Mouse (Mus musculus) heart, embryonic 12.5 days (tissue): ENCODE results near the gene Ubap2l. TPM values are rescaled to one million over a fixed set of nuclear protein-coding genes. Genes with fewer than 3 reads are reported as not detected.

Experiments used
- ATAC-seq: fragments of 200-750 bp; cut with Nextera tagmentation; 2 replicates; pipeline ENCODE4 v1.8.0; 2017; ENCODE audit warnings: moderate TSS enrichment, moderate library complexity; ENCODE audit not compliant: insufficient number of reproducible peaks, low FRiP score
- H3K27ac ChIP-seq: fragments of 300-500 bp; sonication (generic); 2 replicates; pipeline ENCODE4 v1.5.1; 2016; ENCODE audit warnings: mild to moderate bottlenecking, moderate library complexity; ENCODE audit not compliant: poor library complexity, severe bottlenecking
- H3K27me3 ChIP-seq: fragments of 300-500 bp; sonication (generic); replicated peaks from 2 replicates; pipeline ENCODE4 v1.6.1; 2016; ENCODE audit warnings: mild to moderate bottlenecking, moderate library complexity
- H3K36me3 ChIP-seq: fragments of 300-500 bp; sonication (generic); 2 replicates; pipeline ENCODE4 v1.6.1; 2016; ENCODE audit warnings: mild to moderate bottlenecking, moderate library complexity
- H3K4me1 ChIP-seq: fragments of 300-500 bp; sonication (generic); replicated peaks from 2 replicates; pipeline ENCODE4 v1.6.1; 2016; ENCODE audit warnings: mild to moderate bottlenecking
- H3K4me2 ChIP-seq: fragments of 300-500 bp; sonication (generic); 2 replicates; pipeline ENCODE4 v1.6.1; 2016; ENCODE audit warnings: mild to moderate bottlenecking, moderate library complexity
- H3K4me3 ChIP-seq: fragments of 300-500 bp; sonication (generic); 2 replicates; pipeline ENCODE4 v1.5.1; 2016; ENCODE audit warnings: mild to moderate bottlenecking
- H3K9ac ChIP-seq: fragments of 300-500 bp; sonication (generic); 2 replicates; pipeline ENCODE4 v1.6.1; 2016; ENCODE audit warnings: mild to moderate bottlenecking, moderate library complexity
- H3K9me3 ChIP-seq: fragments of 300-500 bp; sonication (generic); replicated peaks from 2 replicates; pipeline ENCODE4 v1.6.1; 2016; ENCODE audit warnings: mild to moderate bottlenecking, moderate library complexity
- WGBS: fragments of 180-500 bp; shearing (Covaris S2); methylation state at CpG from one replicate; pipeline ENCODE4 v1.1.7; 2016; 5-methylcytosine and 5-hydroxymethylcytosine counted together
- polyA plus RNA-seq: library from polyadenylated mRNA; unstranded; fragments of >200 nt; fragmentation: Nextera tagmentation; extraction: Ambion mirVana; gene quantifications from 2 replicates; pipeline ENCODE4 v1.2.1, GENCODE M21; 2016

The Ubap2l gene
- polyA plus RNA-seq, 1 experiment from 2014 or later: 178 TPM

DNA sequence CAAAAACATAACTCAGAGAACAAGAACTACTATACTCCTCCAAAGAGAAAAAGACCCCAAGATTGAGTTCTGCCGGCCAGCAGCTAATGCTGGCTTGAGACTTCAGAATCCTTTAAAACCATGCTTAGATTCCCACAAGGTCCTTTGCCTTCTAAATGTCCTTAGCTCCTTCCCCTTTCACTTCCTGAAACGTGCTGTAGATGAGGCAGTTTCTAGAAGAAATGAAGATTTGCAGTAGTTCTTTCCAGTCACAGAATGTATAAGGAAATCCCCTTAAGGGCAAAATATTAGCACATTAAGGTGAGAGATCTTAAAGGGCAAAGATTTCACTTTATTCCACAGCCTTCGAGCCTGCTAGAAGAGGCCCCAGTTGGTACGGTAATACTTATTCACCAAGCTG lies 52.6 kb downstream of the Ubap2l start:
- ATAC-seq: no peak
- no peaks in the 10 kb centered on the region for H3K27me3 ChIP-seq
- H3K4me2 ChIP-seq: no peak overlapping the region
- no peak overlapping the region for H3K9ac ChIP-seq
- H3K27ac ChIP-seq: no peak overlapping the region
- peaks cover 11% of the 10 kb centered on the region; the same call in 1 of the 2 replicates for H3K4me1 ChIP-seq
- H3K36me3 ChIP-seq: peaks cover 46% of the 10 kb centered on the region
- WGBS: 83% methylated on average over 4 of the region's 4 CpGs
- no peak overlapping the region for H3K4me3 ChIP-seq
- H3K9me3 ChIP-seq: no peaks in the 10 kb centered on the region

DNA sequence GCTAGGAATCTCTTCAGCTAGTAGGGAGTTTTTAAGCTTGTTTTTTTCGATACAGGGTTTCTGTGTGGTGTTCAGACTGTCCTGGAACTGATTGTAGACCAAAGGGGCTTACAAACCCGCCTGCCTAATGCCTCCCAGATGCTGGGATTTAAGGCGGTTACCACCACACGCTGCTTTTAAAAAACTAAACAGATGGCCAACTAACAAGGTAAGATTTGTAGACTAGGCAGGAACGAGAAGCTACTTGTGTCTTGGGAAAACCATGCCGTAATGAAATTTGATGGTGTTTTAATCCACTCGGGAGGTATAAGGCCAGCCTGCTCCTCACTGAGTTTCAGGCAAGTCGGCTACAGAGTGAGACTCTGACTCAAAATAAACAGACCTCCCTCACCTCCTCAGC lies 53.3 kb downstream of the Ubap2l start:
- WGBS: 21% methylated on average over 8 of the region's 8 CpGs
- peak overlapping the region; percentile 79 for H3K9ac ChIP-seq
- peaks cover 47% of the 10 kb centered on the region for H3K36me3 ChIP-seq
- peak overlapping the region; percentile 95 for H3K4me3 ChIP-seq
- no peak for ATAC-seq
- H3K4me1 ChIP-seq: peaks cover 11% of the 10 kb centered on the region; the same call in 1 of the 2 replicates
- no peaks in the 10 kb centered on the region for H3K9me3 ChIP-seq
- peak overlapping the region; percentile 97 for H3K4me2 ChIP-seq
- no peaks in the 10 kb centered on the region for H3K27me3 ChIP-seq
- peak overlapping the region; percentile 83 for H3K27ac ChIP-seq

GRCm38 (mm10) chr3:89998612-89999054 lies 53.8 kb downstream of the Ubap2l start, which contains the start of gene Hax1:
Gene Hax1 (minus strand): TSS chr3:89998780.
- H3K4me1 ChIP-seq: peaks cover 11% of the 10 kb centered on the region; the same call in 1 of the 2 replicates
- H3K9me3 ChIP-seq: no peaks in the 10 kb centered on the region
- peak within 1 kb of the TSS; percentile 95 for H3K4me3 ChIP-seq
- peak; percentile 90 for ATAC-seq
- peaks cover 50% of the 10 kb centered on the region for H3K36me3 ChIP-seq
- WGBS: under 1% methylated on average over 26 of the region's 26 CpGs
- peak within 1 kb of the TSS; percentile 83 for H3K27ac ChIP-seq
- H3K4me2 ChIP-seq: peak within 1 kb of the TSS; percentile 97
- no peaks in the 10 kb centered on the region for H3K27me3 ChIP-seq
- H3K9ac ChIP-seq: peak within 1 kb of the TSS; percentile 94

DNA sequence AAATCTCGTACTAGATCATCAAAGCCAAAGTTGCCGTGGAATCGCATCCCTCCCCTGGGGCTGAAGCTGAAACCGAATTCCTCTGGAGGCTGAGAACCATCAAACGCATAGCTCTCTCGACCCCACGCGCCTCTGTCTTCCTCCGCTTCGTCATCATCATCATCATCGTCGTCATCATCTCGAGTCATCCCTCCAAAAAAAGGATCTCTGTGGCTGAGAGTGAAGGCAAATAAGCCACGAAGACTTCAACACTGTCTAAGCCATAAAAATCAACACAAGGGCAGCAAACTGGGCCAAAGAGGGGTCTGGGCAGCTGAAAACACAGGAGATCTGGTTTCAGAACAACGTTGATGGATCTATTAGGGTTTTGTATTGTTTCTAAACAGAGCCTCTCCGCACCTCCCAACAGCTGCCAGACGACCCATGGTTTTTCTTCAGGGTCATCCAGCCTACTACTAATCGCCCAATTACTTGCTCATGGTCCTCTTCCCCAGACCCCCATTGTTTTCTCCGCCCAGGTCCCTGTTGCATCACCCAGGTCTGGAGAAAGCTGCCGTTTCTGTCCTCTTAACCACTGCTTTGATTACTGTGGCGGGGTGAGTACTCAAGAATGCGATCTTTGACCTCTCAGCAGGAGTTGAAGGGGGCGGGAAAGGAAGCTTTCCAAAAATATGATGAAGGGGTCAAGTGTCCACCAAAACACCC lies 54.5 kb downstream of the Ubap2l start:
- H3K4me1 ChIP-seq: peaks cover 11% of the 10 kb centered on the region; the same call in 1 of the 2 replicates
- peak overlapping the region; percentile 94 for H3K9ac ChIP-seq
- 0 out of 2 replicates have a peak, but pooled peaks have one; percentile 13 for ATAC-seq
- no peaks in the 10 kb centered on the region for H3K9me3 ChIP-seq
- 16% methylated on average over 23 of the region's 23 CpGs for WGBS
- H3K4me3 ChIP-seq: peak overlapping the region; percentile 95
- peaks cover 47% of the 10 kb centered on the region for H3K36me3 ChIP-seq
- H3K27ac ChIP-seq: peak overlapping the region; percentile 83
- no peaks in the 10 kb centered on the region for H3K27me3 ChIP-seq
- peak overlapping the region; percentile 97 for H3K4me2 ChIP-seq

- Histone ChIP-seq H3K9me3 (no peaks in the 10 kb centered on the region), H3K27ac (no peak overlapping the region), H3K4me3 (no peak overlapping the region), H3K27me3 (no peaks in the 10 kb centered on the region), H3K4me1 (peaks cover 11% of the 10 kb centered on the region; the same call in 1 of the 2 replicates), H3K36me3 (peaks cover 23% of the 10 kb centered on the region), H3K4me2 (no peak overlapping the region), H3K9ac (no peak overlapping the region)
- ATAC-seq: no peak
- 90% methylated on average over 5 of the region's 5 CpGs for WGBS
Measured at GRCm38 (mm10) chr3:89994807-89995515, 57.5 kb downstream of the Ubap2l start.

DNA sequence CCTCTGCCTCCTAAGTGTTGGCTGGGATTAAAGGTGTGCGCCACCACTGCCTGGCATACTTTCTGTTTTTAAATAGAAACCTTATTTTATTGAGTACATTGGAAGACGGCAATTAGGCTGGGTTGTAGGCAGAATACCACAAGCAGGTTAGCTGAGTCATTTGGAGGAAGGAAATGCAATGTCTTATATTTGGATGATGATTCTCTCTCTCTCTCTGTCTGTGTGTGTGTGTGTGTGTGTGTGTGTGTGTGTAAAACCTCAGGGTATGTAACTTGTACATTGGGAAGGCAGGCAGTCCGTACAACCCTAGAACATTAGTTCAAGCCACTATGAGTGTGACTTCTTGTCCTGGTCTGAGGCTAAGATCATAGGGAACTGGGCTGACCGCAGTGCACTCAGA lies 64.6 kb downstream of the Ubap2l start:
- no peak overlapping the region for H3K9ac ChIP-seq
- no peak for ATAC-seq
- no peaks in the 10 kb centered on the region for H3K4me1 ChIP-seq
- no peaks in the 10 kb centered on the region for H3K27me3 ChIP-seq
- H3K4me2 ChIP-seq: no peak overlapping the region
- no peaks in the 10 kb centered on the region for H3K36me3 ChIP-seq
- no peaks in the 10 kb centered on the region for H3K9me3 ChIP-seq
- 86% methylated on average over 4 of the region's 4 CpGs for WGBS
- H3K4me3 ChIP-seq: no peak overlapping the region
- no peak overlapping the region for H3K27ac ChIP-seq

DNA sequence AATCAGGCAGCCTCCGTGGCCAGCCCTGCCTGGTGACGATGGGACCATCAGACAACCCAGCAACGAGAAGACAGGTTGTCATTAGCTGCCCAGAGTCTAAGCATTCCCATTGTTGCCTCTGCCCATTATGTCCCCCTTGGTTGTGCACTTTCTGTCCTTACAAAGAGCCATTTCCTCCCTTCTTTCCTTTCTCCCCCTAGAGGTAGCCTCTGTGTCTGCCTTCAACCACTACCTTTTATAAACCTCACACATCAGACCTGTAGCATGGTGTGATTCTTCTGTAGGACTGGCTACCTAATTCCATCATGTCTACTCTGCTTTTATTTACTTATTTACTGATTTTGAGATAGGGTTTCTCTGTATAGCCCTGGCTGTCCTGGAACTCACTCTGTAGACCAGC lies 65.2 kb downstream of the Ubap2l start:
- no peak overlapping the region for H3K9ac ChIP-seq
- no peak overlapping the region for H3K4me3 ChIP-seq
- no peak overlapping the region for H3K27ac ChIP-seq
- H3K27me3 ChIP-seq: no peaks in the 10 kb centered on the region
- no peaks in the 10 kb centered on the region for H3K9me3 ChIP-seq
- ATAC-seq: no peak
- H3K4me1 ChIP-seq: no peaks in the 10 kb centered on the region
- H3K36me3 ChIP-seq: no peaks in the 10 kb centered on the region
- 54% methylated on average over 3 of the region's 3 CpGs for WGBS
- H3K4me2 ChIP-seq: no peak overlapping the region

GRCm38 (mm10) chr3:89982426-89982825 lies 70.0 kb downstream of the Ubap2l start:
- Histone ChIP-seq H3K27me3 (no peaks in the 10 kb centered on the region), H3K27ac (no peak overlapping the region), H3K4me1 (no peaks in the 10 kb centered on the region), H3K9ac (no peak overlapping the region), H3K9me3 (no peaks in the 10 kb centered on the region), H3K4me2 (no peak overlapping the region), H3K4me3 (no peak overlapping the region), H3K36me3 (no peaks in the 10 kb centered on the region)
- 64% methylated on average over 5 of the region's 5 CpGs for WGBS
- no peak for ATAC-seq

DNA sequence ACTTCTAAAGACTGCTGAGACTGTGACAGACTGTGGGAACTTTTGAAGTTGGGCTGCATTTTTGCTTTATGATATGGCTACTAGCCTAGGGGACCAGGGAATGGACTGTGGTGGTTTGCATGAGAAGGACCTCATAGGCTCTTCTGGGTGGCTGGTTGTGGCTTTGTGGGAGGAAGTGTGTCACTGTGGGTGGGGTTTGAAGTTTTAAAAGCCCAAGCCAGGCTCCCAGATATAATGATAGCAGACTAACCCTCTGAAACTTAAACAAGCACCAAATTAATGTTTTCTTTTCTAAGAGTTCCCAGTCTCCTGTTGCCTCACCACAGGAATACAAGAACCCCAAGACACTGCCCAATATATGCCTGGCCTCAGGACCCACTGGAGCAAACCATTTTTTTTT lies 75.6 kb downstream of the Ubap2l start:
- Histone ChIP-seq H3K9ac (no peak overlapping the region), H3K9me3 (no peaks in the 10 kb centered on the region), H3K36me3 (no peaks in the 10 kb centered on the region), H3K27ac (no peak overlapping the region), H3K4me1 (no peaks in the 10 kb centered on the region), H3K27me3 (no peaks in the 10 kb centered on the region), H3K4me2 (no peak overlapping the region), H3K4me3 (no peak overlapping the region)
- ATAC-seq: no peak

DNA sequence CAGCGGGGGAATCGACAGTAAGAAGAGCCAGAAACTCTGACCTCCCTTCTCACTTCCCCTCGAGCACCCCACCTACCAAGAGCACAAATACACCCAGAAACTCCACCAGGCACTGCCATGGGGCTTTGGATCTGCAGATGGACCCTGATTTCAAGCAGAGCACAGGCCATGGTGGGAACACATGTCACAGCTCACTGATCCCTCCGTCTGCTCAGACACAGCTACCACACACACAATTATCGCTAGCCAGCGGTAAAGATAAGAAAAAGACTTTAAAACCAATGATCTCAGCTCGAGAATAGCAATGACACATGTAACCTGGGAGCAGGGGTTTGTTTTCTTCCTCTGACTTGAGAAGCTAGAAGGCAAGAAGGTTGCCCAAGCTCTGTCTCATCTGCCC lies 83.9 kb downstream of the Ubap2l start:
- peaks cover 17% of the 10 kb centered on the region for H3K4me1 ChIP-seq
- H3K27me3 ChIP-seq: no peaks in the 10 kb centered on the region
- no peak overlapping the region for H3K4me2 ChIP-seq
- no peaks in the 10 kb centered on the region for H3K9me3 ChIP-seq
- H3K9ac ChIP-seq: no peak overlapping the region
- WGBS: 49% methylated on average over 7 of the region's 7 CpGs
- no peak for ATAC-seq
- H3K36me3 ChIP-seq: no peaks in the 10 kb centered on the region
- H3K4me3 ChIP-seq: no peak overlapping the region
- no peak overlapping the region for H3K27ac ChIP-seq

DNA sequence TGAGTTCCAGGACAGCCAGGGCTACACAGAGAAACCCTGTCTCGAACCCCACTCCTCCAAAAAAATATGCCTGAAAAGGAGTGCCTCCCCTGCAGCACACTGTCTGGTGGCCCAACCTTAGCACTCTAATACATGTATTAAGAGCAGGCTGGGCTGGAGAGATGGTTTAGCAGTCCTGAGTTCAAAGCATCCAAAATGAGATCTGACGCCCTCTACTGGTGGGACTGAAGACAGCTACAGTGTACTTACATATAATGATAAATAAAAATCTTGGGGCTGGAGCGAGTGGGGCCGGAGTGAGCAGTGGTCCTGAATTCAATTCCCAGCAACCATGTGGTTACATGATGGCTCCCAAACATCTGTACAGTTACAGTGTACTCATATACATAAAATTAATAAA lies 85.5 kb downstream of the Ubap2l start:
- H3K4me3 ChIP-seq: no peak overlapping the region
- no peak overlapping the region for H3K4me2 ChIP-seq
- H3K27me3 ChIP-seq: no peaks in the 10 kb centered on the region
- 70% methylated on average over 4 of the region's 4 CpGs for WGBS
- H3K9ac ChIP-seq: no peak overlapping the region
- peaks cover 20% of the 10 kb centered on the region for H3K4me1 ChIP-seq
- no peak for ATAC-seq
- H3K36me3 ChIP-seq: no peaks in the 10 kb centered on the region
- no peak overlapping the region for H3K27ac ChIP-seq
- no peaks in the 10 kb centered on the region for H3K9me3 ChIP-seq
